Comparison of ENCODE assay signal across 8 mouse cellular contexts in the genomic region with DNA sequence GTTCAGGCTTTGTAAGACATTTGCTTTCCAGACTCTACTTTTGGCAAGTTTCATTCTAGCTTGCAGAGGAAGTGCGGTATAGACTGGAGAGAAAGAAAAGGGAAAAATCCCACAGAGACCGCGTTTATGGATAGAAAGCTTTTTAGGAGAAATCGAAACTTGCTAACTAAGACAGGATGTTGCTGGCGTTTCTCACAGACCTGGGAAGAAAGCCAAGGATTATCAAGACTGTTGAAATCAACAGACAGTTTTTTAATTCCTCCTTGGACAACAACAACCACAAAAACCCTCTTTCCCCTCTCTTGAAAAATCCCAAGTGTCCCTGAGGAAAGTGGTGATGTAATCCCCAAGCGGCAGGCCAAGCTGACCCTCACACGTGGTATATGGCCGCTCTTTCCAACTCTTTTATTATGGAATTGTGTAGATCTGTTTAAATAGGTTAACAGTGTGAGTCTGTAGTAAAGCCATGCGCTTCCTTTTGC. TPM values are rescaled to one million over a fixed set of nuclear protein-coding genes. Genes with fewer than 3 reads are reported as not detected.
DNase-seq lines count a peak whose midpoint lies in the region; ATAC-seq lines count a peak whose summit lies in the region.

No protein-coding gene starts in this region.

- ATAC-seq in limb, embryonic 13.5 days (ENCODE audit: low FRiP score, low read depth), result peak; percentile 91
- peak; percentile 39 for ATAC-seq in common myeloid progenitor, adult 5-6 weeks (replicated peaks; ENCODE audit: low read depth, poor library complexity, severe bottlenecking)

- H3K27ac ChIP-seq in limb, embryonic 13.5 days, result no peak overlapping the region; the same call in 1 of the 2 replicates
- no peak overlapping the region for H3K27ac ChIP-seq in limb, embryonic 10.5 days

- H3K9ac ChIP-seq in limb, embryonic 13.5 days, result no peak overlapping the region

- no peak overlapping the region for H3K4me3 ChIP-seq in limb, embryonic 13.5 days
- H3K4me3 ChIP-seq in limb, embryonic 10.5 days, result no peak overlapping the region

- H3K4me2 ChIP-seq in limb, embryonic 13.5 days (replicated peaks), result no peak overlapping the region

- WGBS in limb, embryonic 13.5 days, result 52% methylated on average over 9 of the region's 9 CpGs
- 83% methylated on average over 9 of the region's 9 CpGs for WGBS in limb, embryonic 10.5 days

- no peaks in the 10 kb centered on the region for H3K9me3 ChIP-seq in limb, embryonic 13.5 days
- no peaks in the 10 kb centered on the region for H3K9me3 ChIP-seq in limb, embryonic 10.5 days (replicated peaks)

- no peak for DNase-seq in limb, embryonic 10.5 days (ENCODE audit: low spot score)
- peak; percentile 53 to 65 for DNase-seq in heart, postnatal 36 days
- DNase-seq in lung, adult 18-20 months, result peak; percentile 20 to 47
- DNase-seq in natural killer cell, adult 2 months (ENCODE audit: low spot score in 2 of 2), result no peak
- DNase-seq in cerebellum, adult 8-10 months, result no peak
- no peak for DNase-seq in layer of hippocampus, postnatal 14 days (ENCODE audit: low spot score in 2 of 2)

- peaks cover 4% of the 10 kb centered on the region for H3K4me1 ChIP-seq in limb, embryonic 13.5 days
- no peaks in the 10 kb centered on the region for H3K4me1 ChIP-seq in limb, embryonic 10.5 days

- no peaks in the 10 kb centered on the region for H3K36me3 ChIP-seq in limb, embryonic 13.5 days
- no peaks in the 10 kb centered on the region for H3K36me3 ChIP-seq in limb, embryonic 10.5 days

- no peaks in the 10 kb centered on the region for H3K27me3 ChIP-seq in limb, embryonic 13.5 days
- H3K27me3 ChIP-seq in limb, embryonic 10.5 days (ENCODE audit: low read depth, poor library complexity, severe bottlenecking), result no peaks in the 10 kb centered on the region

- intact Hi-C loops in heart, postnatal 36 days (cut with DNase I), result loop anchor here (2.0 kb wide), 1 partner anchor 20 kb away; no protein-coding TSS in a partner anchor

RNA-seq across cellular contexts. Expression of a gene that starts 0.8 kb away (rescaled TPM):
- 5.2 and 5.5 TPM in 2 replicates for polyA plus RNA-seq in limb, embryonic 13.5 days (2015; fragmentation: Nextera tagmentation; extraction: Ambion mirVana)
- polyA plus RNA-seq in limb, embryonic 10.5 days (2016; fragmentation: Nextera tagmentation; extraction: Ambion mirVana), result 0.89 and 2.0 TPM in 2 replicates
- not detected in 2 replicates for total RNA-seq in common myeloid progenitor, adult 5-6 weeks (2017)
- 100 to 1,000 TPM; 751 to 829 TPM for total RNA-seq in heart, postnatal 36 days (2021)
- 1 to 10 TPM; 5.5 to 8.7 TPM for total RNA-seq in layer of hippocampus, postnatal 14 days (2021)

RNA-seq across cellular contexts. Expression of a gene that starts 4.5 kb away (rescaled TPM):
- polyA plus RNA-seq in limb, embryonic 13.5 days (2015; fragmentation: Nextera tagmentation; extraction: Ambion mirVana), result 0.49 and 0.76 TPM in 2 replicates
- not detected in 2 replicates for polyA plus RNA-seq in limb, embryonic 10.5 days (2016; fragmentation: Nextera tagmentation; extraction: Ambion mirVana)
- total RNA-seq in common myeloid progenitor, adult 5-6 weeks (2017), result 0.09 TPM in 1 of 2 replicates, not detected in the other
- total RNA-seq in heart, postnatal 36 days (2021), result 1 to 10 TPM; 1.4 to 2.7 TPM
- not detected for total RNA-seq in layer of hippocampus, postnatal 14 days (2021)

RNA-seq across cellular contexts. Expression of a gene that starts 16.3 kb away (rescaled TPM):
- polyA plus RNA-seq in limb, embryonic 13.5 days (2015; fragmentation: Nextera tagmentation; extraction: Ambion mirVana), result 0.94 and 1.5 TPM in 2 replicates
- 0.26 and 0.28 TPM in 2 replicates for polyA plus RNA-seq in limb, embryonic 10.5 days (2016; fragmentation: Nextera tagmentation; extraction: Ambion mirVana)
- 2.2 and 3.2 TPM in 2 replicates for total RNA-seq in common myeloid progenitor, adult 5-6 weeks (2017)
- under 1 TPM in 1 of 2 experiments, not detected in 1; 0.28 TPM for total RNA-seq in heart, postnatal 36 days (2021)
- not detected for total RNA-seq in layer of hippocampus, postnatal 14 days (2021)

RNA-seq across cellular contexts. Expression of a gene that starts 22.1 kb away (rescaled TPM):
- 46.5 and 48.4 TPM in 2 replicates for polyA plus RNA-seq in limb, embryonic 13.5 days (2015; fragmentation: Nextera tagmentation; extraction: Ambion mirVana)
- polyA plus RNA-seq in limb, embryonic 10.5 days (2016; fragmentation: Nextera tagmentation; extraction: Ambion mirVana), result 55.6 and 61.0 TPM in 2 replicates
- 75.4 and 86.8 TPM in 2 replicates for total RNA-seq in common myeloid progenitor, adult 5-6 weeks (2017)
- 10 to 100 TPM; 11.1 to 12.5 TPM for total RNA-seq in heart, postnatal 36 days (2021)
- total RNA-seq in layer of hippocampus, postnatal 14 days (2021), result 10 to 100 TPM; 21.9 to 22.8 TPM

RNA-seq across cellular contexts. Expression of a gene that starts 54.4 kb away (rescaled TPM):
- polyA plus RNA-seq in limb, embryonic 13.5 days (2015; fragmentation: Nextera tagmentation; extraction: Ambion mirVana), result 11.6 and 12.3 TPM in 2 replicates
- 8.8 and 9.2 TPM in 2 replicates for polyA plus RNA-seq in limb, embryonic 10.5 days (2016; fragmentation: Nextera tagmentation; extraction: Ambion mirVana)
- 3.4 and 8.2 TPM in 2 replicates for total RNA-seq in common myeloid progenitor, adult 5-6 weeks (2017)
- total RNA-seq in heart, postnatal 36 days (2021), result 10 to 100 TPM; 12.2 to 13.3 TPM
- total RNA-seq in layer of hippocampus, postnatal 14 days (2021), result 10 to 100 TPM; 35.4 to 36.8 TPM

Comparison
In these comparisons a context has a peak if more than half of its experiments do, and no peak if none do; other contexts are left out.
1. DNase-seq: peak in heart, postnatal 36 days (2 of 2) and lung, adult 18-20 months (2 of 2); none in limb, embryonic 10.5 days (single experiment), natural killer cell, adult 2 months (0 of 2), cerebellum, adult 8-10 months (single experiment) and layer of hippocampus, postnatal 14 days (0 of 2).
2. RNA of a gene that starts 0.8 kb away (total RNA-seq): 751 to 829 TPM in heart, postnatal 36 days; 5.5 to 8.7 TPM in layer of hippocampus, postnatal 14 days and not detected in common myeloid progenitor, adult 5-6 weeks; every median in the first group is over 10 times any median in the second.